Mouse (Mus musculus): Measurements from ENCODE around the gene Fam174a.

Fam174a gene

GRCm38 (mm10) chr1:95313393-95314228 lies at the start of gene Fam174a:
Fam174a (plus strand) TSS chr1:95313623.
- in situ Hi-C loops (cut with MboI): no loop called here

- in situ Hi-C loops (cut with MboI): no loop called here
These were observed 49.6 kb upstream of the Fam174a start for GRCm38 (mm10) chr1:95263843-95264242.

DNA sequence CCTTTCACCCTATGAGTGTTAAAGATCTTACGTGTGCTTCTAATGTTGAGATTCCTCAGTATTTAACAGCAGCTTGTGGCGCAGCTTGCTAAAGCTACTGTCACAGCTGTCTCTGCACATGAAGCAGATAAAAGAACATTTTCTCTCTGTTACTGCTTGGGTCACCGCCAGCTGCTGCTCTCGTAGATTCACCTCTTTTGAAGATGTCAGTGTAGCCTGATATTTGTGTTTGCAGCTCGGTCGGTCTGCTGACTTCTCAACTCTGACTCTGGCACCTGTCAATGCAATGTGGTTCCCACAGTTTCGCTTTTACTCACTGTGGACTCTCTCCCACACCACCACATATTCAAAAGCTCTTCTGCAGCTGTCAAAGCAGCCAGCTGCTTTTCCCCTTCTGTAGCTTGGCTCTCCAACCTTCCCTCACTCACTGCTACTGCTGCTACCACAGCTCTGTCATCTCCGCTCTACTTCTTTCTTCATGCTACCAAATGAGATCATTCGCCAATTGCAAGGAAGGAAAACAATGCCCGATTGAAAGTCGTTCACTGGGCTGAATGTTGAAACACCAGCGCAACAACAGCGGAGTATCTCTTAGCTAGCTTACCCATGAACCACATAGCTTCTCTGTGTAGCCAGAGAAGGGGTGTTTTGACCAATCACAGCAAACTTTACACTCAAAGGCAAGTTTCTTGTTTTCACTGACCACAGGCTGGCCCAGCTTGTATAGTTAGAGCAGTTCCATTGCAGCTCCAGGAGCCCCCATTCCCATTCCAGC lies 45.3 kb upstream of the Fam174a start:
- in situ Hi-C loops (cut with MboI): no loop called here

DNA sequence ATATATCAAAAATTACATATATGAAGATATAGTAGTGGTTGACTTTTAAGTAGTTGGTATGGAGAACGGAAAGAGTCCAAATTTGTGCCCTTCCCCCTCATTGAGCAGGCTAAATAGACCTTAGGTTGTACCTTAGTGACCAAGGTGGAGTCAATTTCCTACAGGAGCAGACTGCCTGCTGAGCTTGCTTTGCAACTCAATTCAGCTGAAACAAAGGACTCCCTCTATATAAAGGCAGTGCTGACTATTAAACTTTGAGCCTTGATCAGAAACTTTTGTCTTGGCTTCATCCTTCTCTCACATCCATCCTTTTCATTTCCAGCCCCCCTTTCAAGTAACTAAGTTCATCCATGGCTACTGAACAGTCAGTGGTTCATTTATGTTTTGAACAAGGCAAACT lies 40.1 kb upstream of the Fam174a start:
- in situ Hi-C loops (cut with MboI): no loop called here

- in situ Hi-C loops (cut with MboI): no loop called here
These were observed 5.1 kb upstream of the Fam174a start for GRCm38 (mm10) chr1:95308324-95308723.

DNA sequence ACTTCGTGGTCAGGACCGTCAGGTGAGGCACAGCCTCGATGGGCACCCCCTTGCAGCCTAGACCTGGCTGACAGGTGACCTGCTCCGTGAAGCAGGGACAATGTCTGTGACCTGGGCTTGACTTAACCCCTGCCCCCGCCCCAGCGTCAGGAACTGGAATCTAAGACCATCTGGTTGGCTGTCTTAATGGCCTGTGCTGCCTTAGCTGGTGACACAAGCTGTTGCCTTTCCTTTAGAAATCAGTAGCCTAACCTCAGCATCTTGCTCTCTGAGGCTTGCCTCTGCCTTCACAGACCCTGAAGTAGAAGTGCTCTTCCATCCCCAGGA lies 769 bp downstream of the Fam174a start:
- in situ Hi-C loops (cut with MboI): no loop called here

DNA sequence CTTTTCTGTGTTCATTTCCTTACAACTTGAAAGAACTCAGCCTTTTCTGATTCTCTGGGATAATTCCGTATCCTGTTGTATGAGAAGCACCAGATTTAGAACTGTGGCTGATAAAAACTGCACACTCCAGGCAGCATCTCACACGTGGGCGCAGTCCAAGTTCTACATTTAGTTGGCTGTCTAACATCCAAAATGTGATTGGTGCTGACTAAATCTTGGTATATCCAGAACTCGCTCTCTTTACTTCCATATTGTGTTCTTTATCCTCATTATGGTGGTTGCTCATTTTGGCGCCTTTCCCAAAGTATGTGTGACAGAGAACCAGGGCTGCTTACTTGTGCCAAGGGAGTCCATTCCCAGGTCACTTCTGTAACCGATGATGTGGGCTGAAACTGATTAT lies 2.6 kb downstream of the Fam174a start:
- in situ Hi-C loops (cut with MboI): no loop called here

DNA sequence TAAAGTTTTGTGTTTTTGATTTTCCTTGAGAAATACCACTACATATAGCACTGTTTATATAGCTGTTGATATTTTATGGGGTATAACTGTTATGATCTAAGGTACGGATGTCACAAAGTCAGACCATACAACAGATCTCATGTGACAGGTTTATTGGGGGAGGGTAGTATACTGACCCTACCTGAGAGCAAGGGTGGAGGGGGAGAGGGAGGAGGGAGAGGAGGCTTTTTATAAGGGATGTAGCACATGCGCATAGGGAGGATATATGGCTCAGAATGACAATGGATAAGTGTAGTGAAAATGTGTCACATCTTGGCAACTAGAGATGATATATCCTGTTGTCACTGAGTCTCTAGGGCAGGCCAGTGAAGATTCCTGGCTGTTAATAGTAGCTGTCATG lies 8.8 kb downstream of the Fam174a start:
- in situ Hi-C loops (cut with MboI): no loop called here

GRCm38 (mm10) chr1:95323004-95323403 lies 9.6 kb downstream of the Fam174a start:
- in situ Hi-C loops (cut with MboI): no loop called here

GRCm38 (mm10) chr1:95326856-95327255 lies 13.4 kb downstream of the Fam174a start:
- in situ Hi-C loops (cut with MboI): no loop called here

- in situ Hi-C loops (cut with MboI): no loop called here
These were observed 26.2 kb downstream of the Fam174a start for GRCm38 (mm10) chr1:95339618-95340017.

- in situ Hi-C loops (cut with MboI): no loop called here
These were observed 28.8 kb downstream of the Fam174a start for GRCm38 (mm10) chr1:95342242-95342641.

GRCm38 (mm10) chr1:95343585-95344485 lies 30.4 kb downstream of the Fam174a start:
- in situ Hi-C loops (cut with MboI): no loop called here

GRCm38 (mm10) chr1:95354146-95354545 lies 40.7 kb downstream of the Fam174a start:
- in situ Hi-C loops (cut with MboI): no loop called here

DNA sequence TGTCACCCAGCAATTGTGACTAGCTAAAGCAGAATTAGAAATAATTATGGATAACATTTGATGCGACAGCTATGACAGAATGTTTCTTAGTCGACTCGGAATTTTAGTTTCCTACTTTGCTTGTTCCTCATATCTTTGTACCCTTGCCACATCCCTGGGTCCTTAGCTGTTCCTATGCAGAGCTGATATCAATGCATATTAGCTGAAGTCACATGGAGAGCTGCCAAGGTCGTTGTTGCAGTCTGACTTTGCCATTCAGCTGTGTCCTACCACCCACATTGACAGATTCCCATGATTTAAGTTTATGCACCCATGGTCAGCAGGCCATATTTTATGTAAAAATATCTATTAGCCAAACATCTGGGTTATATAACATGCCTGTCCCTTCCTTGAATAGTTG lies 43.5 kb downstream of the Fam174a start:
- in situ Hi-C loops (cut with MboI): no loop called here

DNA sequence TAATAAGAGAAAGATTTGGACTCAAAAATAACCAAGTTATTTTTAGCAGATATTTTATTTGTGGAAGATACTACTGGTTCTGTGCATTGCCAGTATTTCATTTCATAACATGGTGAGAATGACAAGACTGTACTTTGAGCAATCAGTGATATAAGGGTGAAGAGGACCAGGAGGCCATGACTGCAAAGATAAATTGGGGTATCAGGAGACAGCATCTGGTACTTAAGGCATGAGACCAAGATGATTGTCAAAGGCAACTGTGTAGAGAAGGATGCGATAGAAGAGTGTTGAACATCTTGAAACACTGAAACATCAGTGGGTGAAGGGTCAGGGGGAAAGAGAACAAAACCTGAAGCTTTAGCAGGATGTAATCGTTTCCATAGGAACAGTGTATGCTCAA lies 50.3 kb downstream of the Fam174a start:
- in situ Hi-C loops (cut with MboI): no loop called here

DNA sequence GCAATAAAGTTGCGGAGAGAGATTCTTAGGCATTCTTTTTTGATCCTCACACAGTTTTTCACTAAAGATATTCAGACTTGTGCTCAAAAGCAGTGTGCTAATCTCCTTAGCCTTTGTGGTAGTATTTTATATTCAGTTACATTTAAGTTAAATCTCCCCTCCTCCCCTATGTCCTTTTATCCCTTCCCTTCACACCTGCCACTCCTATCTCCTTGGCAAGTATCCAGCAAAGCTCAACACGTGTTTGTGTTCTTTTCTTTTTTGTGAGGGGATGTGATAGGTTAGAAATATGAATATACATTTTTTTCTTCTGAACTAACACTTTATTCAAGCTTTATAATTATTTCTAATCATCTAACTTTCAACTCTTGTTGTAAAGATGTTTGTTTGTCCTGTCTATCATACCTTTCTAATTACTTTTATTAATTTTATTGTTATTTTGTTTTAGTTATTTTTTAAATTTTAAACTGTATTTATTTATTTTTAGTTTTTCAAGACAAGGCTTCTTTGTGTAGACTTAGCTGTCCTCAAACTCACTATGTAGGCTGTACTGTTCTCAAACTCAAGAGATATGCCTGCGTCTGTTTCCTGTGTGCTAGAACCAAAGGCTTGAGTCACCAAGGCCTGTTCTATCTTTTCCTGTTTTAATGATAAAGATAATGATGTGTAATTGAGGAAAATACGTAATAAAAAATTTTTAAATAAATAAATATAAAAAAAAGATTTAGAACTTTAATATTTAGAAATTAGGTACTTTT lies 53.4 kb downstream of the Fam174a start:
- in situ Hi-C loops (cut with MboI): no loop called here

DNA sequence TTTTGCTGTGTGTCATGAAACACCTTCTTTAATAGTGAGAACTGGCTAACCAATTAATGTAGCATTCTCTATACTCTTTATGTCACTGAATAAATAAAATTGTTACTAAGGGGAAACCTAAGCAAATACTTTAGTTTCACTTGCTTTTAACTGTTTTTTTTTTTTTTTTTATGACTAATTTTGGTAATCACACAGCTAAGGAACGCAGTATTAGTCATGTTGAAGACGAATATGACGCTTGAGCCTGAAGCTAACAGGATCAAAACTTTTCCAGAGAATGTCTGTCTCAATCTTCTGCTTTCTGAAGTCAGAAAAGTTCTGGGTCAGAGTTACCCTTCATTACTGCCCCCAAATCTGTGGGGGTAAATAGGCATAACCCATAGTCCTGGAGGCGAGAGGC lies 54.3 kb downstream of the Fam174a start:
- in situ Hi-C loops (cut with MboI): no loop called here

DNA sequence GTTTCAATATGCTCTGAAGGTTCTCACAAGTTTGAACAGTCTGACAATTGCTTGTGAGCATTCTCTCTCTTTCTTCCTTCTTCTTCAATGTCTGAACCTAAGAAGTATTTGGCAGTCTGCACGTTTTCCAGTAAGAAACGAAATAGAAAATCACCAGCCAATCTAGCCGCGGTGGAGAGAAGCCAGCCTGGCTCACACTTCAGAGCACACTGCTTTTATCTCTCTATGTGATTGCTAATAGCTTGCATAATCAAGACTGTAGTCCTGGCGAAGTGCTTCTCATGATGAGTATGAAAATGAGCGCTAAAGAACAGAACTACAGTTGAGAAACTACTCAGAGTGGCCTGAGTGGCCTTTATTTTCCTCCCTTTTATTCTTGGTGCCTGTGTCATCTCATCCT lies 62.0 kb downstream of the Fam174a start:
- in situ Hi-C loops (cut with MboI): no loop called here

GRCm38 (mm10) chr1:95381028-95381427 lies 67.6 kb downstream of the Fam174a start:
- in situ Hi-C loops (cut with MboI): no loop called here
